Mouse (Mus musculus) liver, embryonic 16.5 days (tissue): ENCODE measurements around the gene Atxn1. TPM values are rescaled to one million over a fixed set of nuclear protein-coding genes. Genes with fewer than 3 reads are reported as not detected.

Source experiments
- ATAC-seq: fragments of 200-750 bp; cut with Nextera tagmentation; 2 replicates; pipeline ENCODE4 v1.8.0; 2017; ENCODE audit warnings: low read depth, mild to moderate bottlenecking, moderate number of reproducible peaks, moderate library complexity
- H3K27ac ChIP-seq: fragments of 300-500 bp; sonication (generic); 2 replicates; pipeline ENCODE4 v1.5.1; 2014; ENCODE audit warnings: mild to moderate bottlenecking, low read length
- H3K27me3 ChIP-seq: fragments of 300-500 bp; sonication (generic); 2 replicates; pipeline ENCODE4 v1.6.1; 2014; ENCODE audit warnings: low read depth, low read length, mixed read lengths; ENCODE audit not compliant: control insufficient read depth, insufficient read depth
- H3K36me3 ChIP-seq: fragments of 300-500 bp; sonication (generic); 2 replicates; pipeline ENCODE4 v1.6.1; 2014; ENCODE audit warnings: mild to moderate bottlenecking; ENCODE audit not compliant: control insufficient read depth, insufficient read depth
- H3K4me1 ChIP-seq: fragments of 300-500 bp; sonication (generic); 2 replicates; pipeline ENCODE4 v1.6.1; 2014; ENCODE audit warnings: low read depth, low read length, mixed read lengths; ENCODE audit not compliant: control insufficient read depth
- H3K4me2 ChIP-seq: fragments of 300-500 bp; sonication (generic); 2 replicates; pipeline ENCODE4 v1.6.1; 2014; ENCODE audit warnings: low read depth, low read length, mixed read lengths
- H3K4me3 ChIP-seq: fragments of 300-500 bp; sonication (generic); 2 replicates; pipeline ENCODE4 v1.5.1; 2014; ENCODE audit warnings: low read depth, mild to moderate bottlenecking, low read length
- H3K9ac ChIP-seq: fragments of 300-500 bp; sonication (generic); 2 replicates; pipeline ENCODE4 v1.6.1; 2014; ENCODE audit warnings: low read depth, low read length
- H3K9me3 ChIP-seq: fragments of 300-500 bp; sonication (generic); replicated peaks from 2 replicates; pipeline ENCODE4 v1.6.1; 2016; ENCODE audit warnings: low read length; ENCODE audit not compliant: control insufficient read depth
- WGBS: fragments of 180-500 bp; shearing (Covaris S2); extraction: QIAGEN DNeasy Blood & Tissue Kit; methylation state at CpG from one replicate; pipeline ENCODE4 v1.1.7; 2014; ENCODE audit not compliant: insufficient replicate concordance; 5-methylcytosine and 5-hydroxymethylcytosine counted together
- polyA plus RNA-seq: library from polyadenylated mRNA; unstranded; fragments of >200 nt; fragmentation: Nextera tagmentation; extraction: Ambion mirVana; gene quantifications from 2 replicates; pipeline ENCODE4 v1.2.1, GENCODE M21; 2015

Atxn1 gene
- polyA plus RNA-seq, 1 experiment from 2014 or later, result 3.2 TPM

- H3K4me3 ChIP-seq, result no peak overlapping the region
- no peak overlapping the region for H3K9ac ChIP-seq
- no peaks in the 10 kb centered on the region for H3K4me1 ChIP-seq
- no peaks in the 10 kb centered on the region for H3K27me3 ChIP-seq
- H3K4me2 ChIP-seq, result no peak overlapping the region
- no peak for ATAC-seq
- WGBS, result 80% methylated on average over 1 of the region's 1 CpGs
- no peak overlapping the region for H3K27ac ChIP-seq
- no peaks in the 10 kb centered on the region for H3K9me3 ChIP-seq
- no peaks in the 10 kb centered on the region for H3K36me3 ChIP-seq
Observed at GRCm38 (mm10) chr13:45754483-45754882, 210.3 kb downstream of the Atxn1 start.

GRCm38 (mm10) chr13:45752498-45752897, 212.3 kb downstream of the Atxn1 start:
- no peak overlapping the region for H3K27ac ChIP-seq
- H3K9me3 ChIP-seq, result no peaks in the 10 kb centered on the region
- H3K9ac ChIP-seq, result no peak overlapping the region
- 32% methylated on average over 5 of the region's 5 CpGs for WGBS
- H3K27me3 ChIP-seq, result no peaks in the 10 kb centered on the region
- H3K36me3 ChIP-seq, result no peaks in the 10 kb centered on the region
- H3K4me1 ChIP-seq, result no peaks in the 10 kb centered on the region
- H3K4me3 ChIP-seq, result no peak overlapping the region
- no peak overlapping the region for H3K4me2 ChIP-seq
- no peak for ATAC-seq

GRCm38 (mm10) chr13:45751231-45751630, 213.6 kb downstream of the Atxn1 start:
- Histone ChIP-seq H3K27ac (no peak overlapping the region), H3K4me2 (no peak overlapping the region), H3K27me3 (no peaks in the 10 kb centered on the region), H3K4me1 (no peaks in the 10 kb centered on the region), H3K9me3 (no peaks in the 10 kb centered on the region), H3K4me3 (no peak overlapping the region), H3K36me3 (no peaks in the 10 kb centered on the region), H3K9ac (no peak overlapping the region)
- no peak for ATAC-seq
- 73% methylated on average over 2 of the region's 2 CpGs for WGBS

GRCm38 (mm10) chr13:45750627-45751026, 214.2 kb downstream of the Atxn1 start:
- WGBS, result 63% methylated on average over 6 of the region's 6 CpGs
- no peaks in the 10 kb centered on the region for H3K4me1 ChIP-seq
- H3K27me3 ChIP-seq, result no peaks in the 10 kb centered on the region
- no peaks in the 10 kb centered on the region for H3K36me3 ChIP-seq
- no peak for ATAC-seq
- H3K27ac ChIP-seq, result no peak overlapping the region
- H3K9me3 ChIP-seq, result no peaks in the 10 kb centered on the region
- no peak overlapping the region for H3K4me2 ChIP-seq
- no peak overlapping the region for H3K4me3 ChIP-seq
- no peak overlapping the region for H3K9ac ChIP-seq

- Histone ChIP-seq H3K9me3 (no peaks in the 10 kb centered on the region), H3K4me2 (no peak overlapping the region), H3K4me1 (no peaks in the 10 kb centered on the region), H3K27ac (no peak overlapping the region), H3K9ac (no peak overlapping the region), H3K36me3 (no peaks in the 10 kb centered on the region), H3K27me3 (no peaks in the 10 kb centered on the region), H3K4me3 (no peak overlapping the region)
- 0 out of 2 replicates have a peak, but pooled peaks have one; percentile 24 for ATAC-seq
- 29% methylated on average over 1 of the region's 1 CpGs for WGBS
Observed at GRCm38 (mm10) chr13:45749937-45750336, 214.9 kb downstream of the Atxn1 start.

- Histone ChIP-seq H3K4me1 (no peaks in the 10 kb centered on the region), H3K4me2 (no peak overlapping the region), H3K4me3 (no peak overlapping the region), H3K27me3 (no peaks in the 10 kb centered on the region), H3K9me3 (no peaks in the 10 kb centered on the region), H3K27ac (no peak overlapping the region), H3K36me3 (no peaks in the 10 kb centered on the region), H3K9ac (no peak overlapping the region)
- ATAC-seq, result no peak
- WGBS, result 71% methylated on average over 8 of the region's 8 CpGs
Observed at GRCm38 (mm10) chr13:45749222-45749621, 215.6 kb downstream of the Atxn1 start.

- no peaks in the 10 kb centered on the region for H3K36me3 ChIP-seq
- H3K27me3 ChIP-seq, result no peaks in the 10 kb centered on the region
- H3K4me1 ChIP-seq, result no peaks in the 10 kb centered on the region
- H3K4me3 ChIP-seq, result no peak overlapping the region
- no peak overlapping the region for H3K9ac ChIP-seq
- H3K27ac ChIP-seq, result no peak overlapping the region
- WGBS, result 34% methylated on average over 4 of the region's 4 CpGs
- ATAC-seq, result no peak
- H3K9me3 ChIP-seq, result no peaks in the 10 kb centered on the region
- H3K4me2 ChIP-seq, result no peak overlapping the region
Observed at GRCm38 (mm10) chr13:45748691-45749090, 216.1 kb downstream of the Atxn1 start.

- no peak overlapping the region for H3K4me2 ChIP-seq
- WGBS, result 66% methylated on average over 12 of the region's 12 CpGs
- no peaks in the 10 kb centered on the region for H3K27me3 ChIP-seq
- no peak for ATAC-seq
- H3K9me3 ChIP-seq, result no peaks in the 10 kb centered on the region
- H3K4me3 ChIP-seq, result no peak overlapping the region
- H3K4me1 ChIP-seq, result no peaks in the 10 kb centered on the region
- no peak overlapping the region for H3K27ac ChIP-seq
- H3K36me3 ChIP-seq, result no peaks in the 10 kb centered on the region
- H3K9ac ChIP-seq, result no peak overlapping the region
Observed at GRCm38 (mm10) chr13:45745851-45746773, 218.7 kb downstream of the Atxn1 start.

GRCm38 (mm10) chr13:45744803-45745432, 219.9 kb downstream of the Atxn1 start:
- Histone ChIP-seq H3K27ac (no peak overlapping the region), H3K4me2 (no peak overlapping the region), H3K36me3 (no peaks in the 10 kb centered on the region), H3K4me3 (no peak overlapping the region), H3K9me3 (no peaks in the 10 kb centered on the region), H3K27me3 (no peaks in the 10 kb centered on the region), H3K9ac (no peak overlapping the region), H3K4me1 (no peaks in the 10 kb centered on the region)
- WGBS, result 49% methylated on average over 7 of the region's 7 CpGs
- no peak for ATAC-seq
